Mouse (Mus musculus): ENCODE measurements at regions not wholly inside any gene's neighbourhood (a gene's known extent, or its start where the extent isn't known, plus 50 kb on each side); places are given as distances from the start of the nearest gene placed in this dataset.

GRCm38 (mm10) chr2:10825278-10826133, 346.4 kb upstream of the Prkcq start:
- CTCF ChIA-PET = no interaction called here

- CTCF ChIA-PET = no interaction called here
These were observed 345.7 kb upstream of the Prkcq start for GRCm38 (mm10) chr2:10826134-10826767.

DNA sequence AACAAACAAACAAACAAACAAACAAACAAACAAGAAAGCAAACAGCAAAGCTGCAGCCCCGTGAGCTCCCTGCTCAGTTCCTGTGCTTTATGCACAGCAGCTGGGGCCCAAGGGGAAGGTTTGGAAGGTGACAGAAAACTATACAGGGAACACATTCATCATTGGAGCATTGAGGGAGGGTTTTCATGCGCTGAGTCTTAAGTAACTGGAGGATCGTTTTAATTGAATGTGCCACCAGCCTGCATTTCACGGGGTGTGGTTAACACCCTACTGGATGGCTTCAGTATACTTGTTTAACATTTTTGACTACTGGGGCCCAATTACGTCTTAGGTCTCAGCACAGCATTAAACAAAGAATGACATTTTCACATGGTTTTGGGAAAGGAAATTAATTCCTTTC, 331.9 kb upstream of the Prkcq start:
- CTCF ChIA-PET = no interaction called here

DNA sequence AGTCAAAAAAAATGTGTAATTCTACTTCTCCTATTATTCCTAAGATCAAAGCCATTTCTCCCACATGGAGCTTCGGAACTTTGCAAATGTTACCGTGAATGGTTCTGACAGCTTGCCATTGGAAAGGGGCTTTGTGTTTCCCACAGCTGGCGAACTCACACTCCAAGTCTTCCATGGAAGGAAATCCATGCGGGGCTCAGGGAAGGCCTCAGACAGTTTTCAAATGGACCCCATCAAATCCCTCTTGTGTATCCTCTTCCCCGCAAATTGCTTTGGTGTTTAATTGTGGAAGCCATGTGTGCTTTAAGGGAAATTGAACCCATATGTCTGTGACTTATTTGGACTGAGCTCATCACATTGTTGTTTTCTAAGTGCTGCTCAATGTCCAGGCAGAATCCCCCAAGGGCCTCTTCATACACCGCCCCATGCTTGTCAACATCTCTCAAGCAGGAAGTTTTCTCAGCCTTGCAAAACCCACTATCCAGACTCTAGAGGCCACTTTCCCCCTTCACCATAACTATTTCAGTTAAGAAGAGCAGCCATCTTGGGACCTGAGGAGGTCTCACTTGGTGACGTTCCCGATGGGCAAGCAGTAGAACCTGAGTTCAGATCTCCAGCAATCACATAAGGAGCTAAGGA, 310.1 kb upstream of the Prkcq start:
- CTCF ChIA-PET = interaction anchor here (0.7 kb wide), 1 partner anchor 811 kb away, joined by 3 read pairs; no protein-coding TSS in a partner anchor

GRCm38 (mm10) chr2:10864451-10864850, 307.5 kb upstream of the Prkcq start:
- CTCF ChIA-PET = no interaction called here

DNA sequence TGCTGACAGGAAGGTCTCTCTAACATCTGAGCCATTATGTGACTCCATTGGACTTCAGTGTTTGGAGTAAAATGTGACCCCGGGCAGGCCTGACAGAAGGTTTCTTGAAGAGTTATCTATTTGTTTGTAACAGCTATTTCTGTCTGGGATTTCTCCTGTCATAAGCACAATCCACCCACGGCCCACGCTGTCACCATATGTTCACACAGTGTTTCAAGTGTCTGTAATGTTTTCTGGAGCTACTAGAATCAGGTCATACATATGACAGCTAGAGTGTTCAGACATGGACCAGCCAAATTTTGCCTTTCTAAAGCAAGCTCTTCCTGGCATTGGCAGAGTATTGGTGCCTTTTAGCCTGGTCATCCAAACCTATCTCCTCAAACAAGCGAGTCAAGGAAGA, 297.6 kb upstream of the Prkcq start:
- CTCF ChIA-PET = no interaction called here

DNA sequence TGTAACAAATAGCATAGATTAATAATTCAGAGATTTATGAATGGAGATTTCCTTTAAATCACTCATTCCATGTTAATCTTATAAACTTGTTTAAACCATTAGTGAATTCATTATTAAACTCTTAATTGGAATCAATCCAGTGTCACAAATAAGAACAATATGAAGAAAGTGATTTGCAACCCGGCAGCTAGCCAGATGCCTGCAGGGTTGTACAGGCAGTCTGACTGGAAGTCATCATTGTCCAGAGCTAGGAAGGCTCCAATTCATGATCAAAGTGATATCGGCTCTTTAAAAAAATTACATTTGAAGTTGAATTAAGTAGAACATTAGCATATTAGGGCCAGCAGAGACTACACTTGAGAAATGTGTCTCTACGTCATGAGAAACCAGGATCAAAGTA, 270.0 kb upstream of the Prkcq start:
- CTCF ChIA-PET = no interaction called here

GRCm38 (mm10) chr2:10919955-10920354, 252.0 kb upstream of the Prkcq start:
- CTCF ChIA-PET = no interaction called here

GRCm38 (mm10) chr2:10920686-10921485, 251.0 kb upstream of the Prkcq start:
- CTCF ChIA-PET = no interaction called here

GRCm38 (mm10) chr2:10921486-10922450, 250.1 kb upstream of the Prkcq start:
- CTCF ChIA-PET = no interaction called here

DNA sequence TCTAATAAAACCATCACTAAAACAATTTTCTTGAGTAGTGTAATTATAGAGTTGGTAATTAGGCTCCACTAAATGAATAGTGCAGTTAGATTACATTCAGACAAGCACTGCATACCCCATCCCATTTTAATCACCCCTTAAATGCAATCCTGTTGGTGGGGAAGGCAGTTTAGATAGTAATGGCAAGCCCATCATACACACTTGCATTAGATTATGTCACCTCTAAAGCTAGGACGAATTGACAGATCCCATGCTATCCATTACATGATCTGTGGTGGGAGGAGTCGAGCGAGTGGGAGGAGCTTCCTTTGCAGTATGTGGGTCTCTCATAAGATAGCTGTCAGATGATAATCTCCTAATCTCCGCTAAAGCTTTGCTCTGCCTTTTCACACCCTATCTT, 247.9 kb upstream of the Prkcq start:
- CTCF ChIA-PET = no interaction called here

GRCm38 (mm10) chr2:10925361-10925760, 246.5 kb upstream of the Prkcq start:
- CTCF ChIA-PET = no interaction called here

GRCm38 (mm10) chr2:10937405-10937804, 234.5 kb upstream of the Prkcq start:
- CTCF ChIA-PET = no interaction called here

DNA sequence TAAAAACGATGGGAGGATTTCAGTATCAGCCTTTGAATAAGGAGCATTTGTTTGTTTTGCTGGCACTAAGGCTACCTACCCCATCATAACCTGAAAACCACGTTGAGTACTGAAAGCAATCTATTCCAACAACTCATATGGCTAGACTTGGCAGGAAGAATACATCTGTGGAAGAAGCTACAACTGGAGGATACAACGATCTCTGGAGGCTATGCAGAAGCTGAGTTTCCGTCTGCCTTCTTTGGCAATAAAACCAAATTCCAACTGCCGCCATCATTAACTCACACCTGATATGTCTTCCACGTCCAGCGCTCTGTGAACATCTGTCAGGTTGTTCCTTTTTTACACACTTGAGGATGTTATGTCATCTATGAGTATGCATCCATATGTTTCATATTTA, 206.7 kb upstream of the Prkcq start:
- CTCF ChIA-PET = no interaction called here

GRCm38 (mm10) chr2:10966891-10967290, 205.0 kb upstream of the Prkcq start:
- CTCF ChIA-PET = interaction anchor here (0.5 kb wide), 1 partner anchor 1626 kb away, joined by 3 read pairs; no protein-coding TSS in a partner anchor

- CTCF ChIA-PET = no interaction called here
These were observed 202.7 kb upstream of the Prkcq start for GRCm38 (mm10) chr2:10969111-10969689.

- CTCF ChIA-PET = no interaction called here
These were observed 199.9 kb upstream of the Prkcq start for GRCm38 (mm10) chr2:10972051-10972450.

DNA sequence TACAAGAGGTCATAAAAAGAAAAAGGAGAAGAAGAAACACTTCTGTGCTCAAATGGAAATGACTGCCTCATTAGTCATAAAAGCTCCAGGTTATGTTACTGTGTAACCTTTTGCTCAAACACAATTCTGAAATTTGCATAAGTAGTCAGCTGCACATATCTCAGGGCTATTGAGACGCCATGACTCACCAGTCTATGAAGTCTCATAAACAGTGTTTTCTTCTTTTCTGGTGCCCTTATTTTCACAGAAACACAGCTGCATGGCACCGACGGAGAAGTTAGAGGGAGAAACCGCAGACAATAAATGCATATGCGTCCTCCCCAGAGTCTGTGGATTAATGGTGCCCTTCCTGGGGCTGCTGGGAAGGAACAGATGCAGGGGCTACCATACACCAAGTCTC, 193.1 kb upstream of the Prkcq start:
- CTCF ChIA-PET = no interaction called here

- CTCF ChIA-PET = no interaction called here
These were observed 185.8 kb upstream of the Prkcq start for GRCm38 (mm10) chr2:10986101-10986500.

DNA sequence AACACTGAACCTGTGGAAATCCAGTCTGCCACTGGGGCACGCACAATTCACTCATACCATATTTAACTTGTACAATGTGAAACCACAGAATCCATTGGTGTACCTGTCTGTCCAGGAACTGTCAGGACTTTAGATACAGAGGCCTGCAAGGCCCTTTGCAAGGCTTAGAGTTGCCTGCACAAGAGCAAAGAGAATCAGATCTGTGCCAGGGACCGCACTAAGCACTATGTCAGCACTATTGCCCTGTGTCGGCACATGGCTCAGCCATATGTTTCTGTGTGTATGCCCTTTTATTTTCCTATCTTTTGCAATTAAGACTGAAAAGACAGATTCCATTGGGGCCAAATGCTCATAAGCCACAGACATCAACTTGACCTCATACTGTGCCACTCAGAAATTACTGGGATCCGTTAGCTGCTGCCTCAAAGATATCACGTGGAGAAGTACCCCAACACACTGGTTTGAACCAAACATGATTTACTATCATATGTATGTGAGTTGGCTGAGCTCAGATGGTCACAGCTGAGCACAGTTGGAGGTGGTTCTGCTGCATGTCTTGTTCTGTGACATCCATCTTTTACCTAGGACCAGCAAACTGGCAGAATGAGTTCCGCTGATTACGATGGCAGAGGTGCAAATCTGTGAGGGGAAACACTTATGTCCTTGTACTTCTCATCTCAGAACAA, 181.7 kb upstream of the Prkcq start:
- CTCF ChIA-PET = no interaction called here

All from spleen, embryonic (tissue).